Mouse (Mus musculus) testis, adult 2 months (tissue): ENCODE results near the gene Nr3c2.

Experiments used
- CTCF ChIP-seq: fragments of 200-500 bp; IDR thresholded peaks from 2 replicates; pipeline ENCODE4 v1.5.1; 2012; ENCODE audit warnings: low read depth, mild to moderate bottlenecking, inconsistent platforms, low read length, moderate library complexity; ENCODE audit not compliant: control insufficient read depth, insufficient read depth, insufficient replicate concordance
- POLR2A ChIP-seq: fragments of 200-500 bp; IDR thresholded peaks from 2 replicates; pipeline ENCODE4 v1.6.1; 2012; ENCODE audit warnings: low read depth, mild to moderate bottlenecking, inconsistent platforms, low read length, moderate library complexity; ENCODE audit not compliant: control insufficient read depth

GRCm38 (mm10) chr8:77282605-77283236 lies 383.5 kb downstream of the Nr3c2 start:
- no peak for TF ChIP-seq CTCF
- TF ChIP-seq POLR2A = no peak
